Mouse (Mus musculus) lung, embryonic 16.5 days (tissue): ENCODE measurements around the gene Gclm. TPM values are rescaled to one million over a fixed set of nuclear protein-coding genes. Genes with fewer than 3 reads are reported as not detected.
A peak's percentile ranks its signal among the peaks of the same experiment; 100 is the strongest.

ENCODE experiments used
- ATAC-seq: fragments of 200-750 bp; cut with Nextera tagmentation; 2 replicates; pipeline ENCODE4 v1.8.0; 2017; ENCODE audit warnings: low read depth, mild to moderate bottlenecking, moderate library complexity
- H3K27ac ChIP-seq: fragments of 300-500 bp; sonication (generic); 2 replicates; pipeline ENCODE4 v1.5.1; 2014; ENCODE audit warnings: mild to moderate bottlenecking, control low read depth, low read length
- H3K27me3 ChIP-seq: fragments of 300-500 bp; sonication (generic); 2 replicates; pipeline ENCODE4 v1.6.1; 2014; ENCODE audit warnings: low read depth, low read length, mixed read lengths; ENCODE audit not compliant: control insufficient read depth, insufficient read depth
- H3K36me3 ChIP-seq: fragments of 300-500 bp; sonication (generic); 2 replicates; pipeline ENCODE4 v1.6.1; 2014; ENCODE audit warnings: low read length; ENCODE audit not compliant: control insufficient read depth, insufficient read depth
- H3K4me1 ChIP-seq: fragments of 300-500 bp; sonication (generic); replicated peaks from 2 replicates; pipeline ENCODE4 v1.6.1; 2014; ENCODE audit warnings: low read length, mixed read lengths; ENCODE audit not compliant: control insufficient read depth, insufficient read depth
- H3K4me2 ChIP-seq: fragments of 300-500 bp; sonication (generic); 2 replicates; pipeline ENCODE4 v1.6.1; 2014; ENCODE audit warnings: low read depth, low read length, control low read depth
- H3K4me3 ChIP-seq: fragments of 300-500 bp; sonication (generic); 2 replicates; pipeline ENCODE4 v1.5.1; 2014; ENCODE audit warnings: mild to moderate bottlenecking, low read length, control low read depth
- H3K9ac ChIP-seq: fragments of 300-500 bp; sonication (generic); 2 replicates; pipeline ENCODE4 v1.6.1; 2014; ENCODE audit warnings: low read length, control low read depth
- H3K9me3 ChIP-seq: fragments of 300-500 bp; sonication (generic); 2 replicates; pipeline ENCODE4 v1.6.1; 2016; ENCODE audit warnings: low read length; ENCODE audit not compliant: control insufficient read depth
- WGBS: fragments of 180-500 bp; shearing (Covaris S2); extraction: QIAGEN DNeasy Blood & Tissue Kit; methylation state at CpG from one replicate; pipeline ENCODE4 v1.1.7; 2014; 5-methylcytosine and 5-hydroxymethylcytosine counted together
- polyA plus RNA-seq: library from polyadenylated mRNA; unstranded; fragments of >200 nt; fragmentation: Nextera tagmentation; extraction: Ambion mirVana; gene quantifications from 2 replicates; pipeline ENCODE4 v1.2.1, GENCODE M21; 2015

Gene Gclm
- 72.9 and 78.0 TPM in 2 replicates for polyA plus RNA-seq

- WGBS, result under 1% methylated on average over 75 of the region's 90 CpGs
- no peaks in the 10 kb centered on the region for H3K9me3 ChIP-seq
- peak; percentile 98 for ATAC-seq
- peak within 1 kb of the TSS; percentile 84 for H3K27ac ChIP-seq
- peak within 1 kb of the TSS; percentile 78 for H3K4me2 ChIP-seq
- peaks cover 26% of the 10 kb centered on the region for H3K4me1 ChIP-seq
- H3K9ac ChIP-seq, result peak within 1 kb of the TSS; percentile 88
- peak within 1 kb of the TSS; percentile 97 for H3K4me3 ChIP-seq
- no peaks in the 10 kb centered on the region for H3K27me3 ChIP-seq
- H3K36me3 ChIP-seq, result no peaks in the 10 kb centered on the region
Observed at GRCm38 (mm10) chr3:122245215-122245877, at the start of gene Gclm. Gene Gclm (plus strand): TSS chr3:122245557.

GRCm38 (mm10) chr3:122196621-122197298 lies 48.6 kb upstream of the Gclm start:
- H3K4me3 ChIP-seq, result no peak overlapping the region
- H3K36me3 ChIP-seq, result no peaks in the 10 kb centered on the region
- 0 out of 2 replicates have a peak overlapping the region, but pooled peaks have one; percentile 27 for H3K27ac ChIP-seq
- H3K9ac ChIP-seq, result no peak overlapping the region
- no peak overlapping the region for H3K4me2 ChIP-seq
- H3K4me1 ChIP-seq, result peaks cover 9% of the 10 kb centered on the region
- H3K27me3 ChIP-seq, result no peaks in the 10 kb centered on the region
- WGBS, result 70% methylated on average over 4 of the region's 4 CpGs
- no peak for ATAC-seq
- no peaks in the 10 kb centered on the region for H3K9me3 ChIP-seq

GRCm38 (mm10) chr3:122198532-122198931 lies 46.8 kb upstream of the Gclm start:
- Histone ChIP-seq H3K36me3 (no peaks in the 10 kb centered on the region), H3K27ac (peak overlapping the region; percentile 75), H3K9ac (no peak overlapping the region), H3K27me3 (no peaks in the 10 kb centered on the region), H3K4me3 (no peak overlapping the region), H3K4me2 (no peak overlapping the region), H3K4me1 (peaks cover 9% of the 10 kb centered on the region), H3K9me3 (no peaks in the 10 kb centered on the region)
- peak; percentile 63 for ATAC-seq
- 38% methylated on average over 2 of the region's 2 CpGs for WGBS

GRCm38 (mm10) chr3:122198966-122199381 lies 46.4 kb upstream of the Gclm start:
- Histone ChIP-seq H3K9me3 (no peaks in the 10 kb centered on the region), H3K27ac (peak overlapping the region; percentile 89), H3K36me3 (no peaks in the 10 kb centered on the region), H3K4me3 (no peak overlapping the region), H3K4me2 (no peak overlapping the region), H3K27me3 (no peaks in the 10 kb centered on the region), H3K4me1 (peaks cover 9% of the 10 kb centered on the region), H3K9ac (no peak overlapping the region)
- ATAC-seq, result peak; percentile 95
- 21% methylated on average over 8 of the region's 8 CpGs for WGBS

GRCm38 (mm10) chr3:122199600-122199999 lies 45.8 kb upstream of the Gclm start:
- Histone ChIP-seq H3K9me3 (no peaks in the 10 kb centered on the region), H3K4me2 (no peak overlapping the region), H3K9ac (no peak overlapping the region), H3K4me3 (no peak overlapping the region), H3K4me1 (peaks cover 9% of the 10 kb centered on the region), H3K27ac (peak overlapping the region; percentile 89), H3K36me3 (no peaks in the 10 kb centered on the region), H3K27me3 (no peaks in the 10 kb centered on the region)
- ATAC-seq, result no peak
- WGBS, result 84% methylated on average over 4 of the region's 4 CpGs

- H3K9ac ChIP-seq, result no peak overlapping the region
- no peak for ATAC-seq
- H3K4me3 ChIP-seq, result no peak overlapping the region
- WGBS, result 83% methylated on average over 5 of the region's 5 CpGs
- H3K9me3 ChIP-seq, result no peaks in the 10 kb centered on the region
- H3K36me3 ChIP-seq, result no peaks in the 10 kb centered on the region
- H3K27ac ChIP-seq, result peak overlapping the region; percentile 89
- H3K4me2 ChIP-seq, result no peak overlapping the region
- H3K27me3 ChIP-seq, result no peaks in the 10 kb centered on the region
- H3K4me1 ChIP-seq, result peaks cover 9% of the 10 kb centered on the region
Observed at GRCm38 (mm10) chr3:122200017-122200416, 45.3 kb upstream of the Gclm start.

- H3K4me2 ChIP-seq, result no peak overlapping the region
- no peak overlapping the region; the same call in 1 of the 2 replicates for H3K27ac ChIP-seq
- ATAC-seq, result no peak
- H3K9ac ChIP-seq, result no peak overlapping the region
- peaks cover 9% of the 10 kb centered on the region for H3K4me1 ChIP-seq
- H3K9me3 ChIP-seq, result no peaks in the 10 kb centered on the region
- no peaks in the 10 kb centered on the region for H3K36me3 ChIP-seq
- H3K4me3 ChIP-seq, result no peak overlapping the region
- no peaks in the 10 kb centered on the region for H3K27me3 ChIP-seq
- 82% methylated on average over 5 of the region's 5 CpGs for WGBS
Observed at GRCm38 (mm10) chr3:122200447-122200846, 44.9 kb upstream of the Gclm start.

GRCm38 (mm10) chr3:122202307-122202732 lies 43.0 kb upstream of the Gclm start:
- Histone ChIP-seq H3K27ac (no peak overlapping the region), H3K27me3 (no peaks in the 10 kb centered on the region), H3K4me2 (no peak overlapping the region), H3K9ac (no peak overlapping the region), H3K9me3 (no peaks in the 10 kb centered on the region), H3K36me3 (no peaks in the 10 kb centered on the region), H3K4me1 (peaks cover 9% of the 10 kb centered on the region), H3K4me3 (no peak overlapping the region)
- WGBS, result 44% methylated on average over 5 of the region's 5 CpGs
- ATAC-seq, result no peak

GRCm38 (mm10) chr3:122203675-122204329 lies 41.6 kb upstream of the Gclm start:
- Histone ChIP-seq H3K9me3 (no peaks in the 10 kb centered on the region), H3K27me3 (no peaks in the 10 kb centered on the region), H3K4me3 (no peak overlapping the region), H3K36me3 (no peaks in the 10 kb centered on the region), H3K4me2 (no peak overlapping the region), H3K4me1 (peaks cover 13% of the 10 kb centered on the region), H3K9ac (no peak overlapping the region), H3K27ac (no peak overlapping the region)
- ATAC-seq, result no peak
- 67% methylated on average over 9 of the region's 9 CpGs for WGBS
